In the genomic region with DNA sequence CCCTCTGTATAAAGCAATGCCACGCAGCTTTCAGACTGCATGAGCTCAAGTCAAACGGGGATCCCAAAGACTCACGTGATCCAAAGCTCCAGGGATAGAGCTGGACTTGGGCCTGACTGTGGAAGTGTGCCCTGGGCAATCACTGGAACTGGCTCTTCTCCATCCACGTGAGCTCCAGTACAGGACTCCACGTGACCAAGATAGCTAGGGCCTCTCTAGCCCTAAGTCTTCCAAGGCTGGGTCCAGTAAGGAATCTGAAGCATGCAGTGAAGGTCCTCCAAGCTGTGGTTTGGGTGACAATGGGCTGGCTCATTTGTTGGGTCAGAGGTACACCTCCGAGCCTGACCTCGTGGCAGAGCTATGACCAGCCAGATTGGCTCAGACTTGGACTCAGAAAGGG, we compare ENCODE assay signal across 16 mouse cellular contexts. TPM values are rescaled to one million over a fixed set of nuclear protein-coding genes. Genes with fewer than 3 reads are reported as not detected.
DNase-seq lines count a peak whose midpoint lies in the region; ATAC-seq and TF ChIP-seq lines count a peak whose summit lies in the region.
"Had no signal": no experiment of that assay in that cellular context is flagged by ENCODE, and none has a peak within 500 bp of the region (broad histone marks: within the 10 kb centered on the region; RNA-seq: fewer than 3 reads in every experiment).

No protein-coding gene starts in this region.

- no peak overlapping the region for H3K4me2 ChIP-seq in forebrain, embryonic 15.5 days (replicated peaks)
- no peak overlapping the region for H3K4me2 ChIP-seq in lung, postnatal 0 days (replicated peaks; ENCODE audit: low read depth, low read length)
- H3K4me2 ChIP-seq in heart, postnatal 0 days (ENCODE audit: low read depth, low read length), result no peak overlapping the region
- H3K4me2 ChIP-seq: embryonic facial prominence, embryonic 15.5 days; hindbrain, embryonic 13.5 days; liver, embryonic 13.5 days; neural tube, embryonic 15.5 days had no signal

- TF ChIP-seq POLR2A in lung, adult 2 months (IDR thresholded peaks at IDR 0.05; ENCODE audit: borderline replicate concordance, extremely low read depth, low read depth, low read length), result no peak

- 0 out of 2 replicates have a peak overlapping the region, but pooled peaks have one; percentile 15 for H3K27ac ChIP-seq in forebrain, embryonic 10.5 days
- H3K27ac ChIP-seq in forebrain, embryonic 15.5 days (replicated peaks), result no peak overlapping the region
- H3K27ac ChIP-seq in lung, postnatal 0 days (ENCODE audit: low read length), result no peak overlapping the region
- no peak overlapping the region for H3K27ac ChIP-seq in heart, postnatal 0 days (ENCODE audit: low read depth)
- H3K27ac ChIP-seq: embryonic facial prominence, embryonic 15.5 days; hindbrain, embryonic 13.5 days; layer of hippocampus, adult 2 months; liver, embryonic 13.5 days; neural tube, embryonic 15.5 days had no signal

- H3K4me3 ChIP-seq in forebrain, embryonic 10.5 days, result no peak overlapping the region
- H3K4me3 ChIP-seq in forebrain, embryonic 15.5 days, result no peak overlapping the region
- no peak overlapping the region for H3K4me3 ChIP-seq in lung, postnatal 0 days (ENCODE audit: low read depth, low read length)
- H3K4me3 ChIP-seq in lung, adult 2 months (replicated peaks; ENCODE audit: extremely low read depth, low read depth, low read length), result no peak overlapping the region
- no peak overlapping the region for H3K4me3 ChIP-seq in heart, postnatal 0 days (ENCODE audit: low read depth, low read length)
- H3K4me3 ChIP-seq: embryonic facial prominence, embryonic 15.5 days; hindbrain, embryonic 13.5 days; layer of hippocampus, adult 2 months; liver, embryonic 13.5 days; neural tube, embryonic 15.5 days had no signal

- H3K27me3 ChIP-seq in forebrain, embryonic 10.5 days (ENCODE audit: poor library complexity, severe bottlenecking), result peaks cover 6% of the 10 kb centered on the region; the same call in 1 of the 2 replicates
- H3K27me3 ChIP-seq in forebrain, embryonic 15.5 days, result peaks cover 4% of the 10 kb centered on the region; the same call in 1 of the 2 replicates
- H3K27me3 ChIP-seq in lung, postnatal 0 days (replicated peaks; ENCODE audit: insufficient read depth, low read length), result no peaks in the 10 kb centered on the region
- no peaks in the 10 kb centered on the region for H3K27me3 ChIP-seq in heart, postnatal 0 days (ENCODE audit: control insufficient read depth, insufficient read depth, low read length)
- H3K27me3 ChIP-seq: embryonic facial prominence, embryonic 15.5 days had no signal

- WGBS in forebrain, embryonic 10.5 days, result 89% methylated on average over 7 of the region's 7 CpGs
- 83% methylated on average over 7 of the region's 7 CpGs for WGBS in forebrain, embryonic 15.5 days
- WGBS in lung, postnatal 0 days, result 63% methylated on average over 7 of the region's 7 CpGs
- WGBS in lung, adult 2 months, result 61% methylated on average over 7 of the region's 7 CpGs
- 50% methylated on average over 7 of the region's 7 CpGs for WGBS in heart, postnatal 0 days

- no peaks in the 10 kb centered on the region for H3K36me3 ChIP-seq in forebrain, embryonic 10.5 days (replicated peaks)
- no peaks in the 10 kb centered on the region for H3K36me3 ChIP-seq in forebrain, embryonic 15.5 days
- H3K36me3 ChIP-seq in lung, postnatal 0 days (ENCODE audit: insufficient read depth, low read length), result no peaks in the 10 kb centered on the region
- no peaks in the 10 kb centered on the region for H3K36me3 ChIP-seq in heart, postnatal 0 days (replicated peaks; ENCODE audit: control insufficient read depth, insufficient read depth, low read length)
- H3K36me3 ChIP-seq: embryonic facial prominence, embryonic 15.5 days; hindbrain, embryonic 13.5 days; liver, embryonic 13.5 days; neural tube, embryonic 15.5 days had no signal

- no peak for DNase-seq in forebrain, embryonic 10.5 days (ENCODE audit: extremely low spot score, low spot score)
- DNase-seq in lung, postnatal 0 days (ENCODE audit: low spot score), result no peak
- no peak for DNase-seq in lung, adult 2 months
- no peak for DNase-seq in heart, postnatal 0 days (ENCODE audit: low spot score)
- DNase-seq in skeletal muscle tissue, adult 2 months (ENCODE audit: low read depth, low spot score), result peak; percentile 58
- DNase-seq in spleen, adult 18-20 months, result no peak
- DNase-seq: gastrocnemius, postnatal 36 days; liver, embryonic 13.5 days; thymus, adult 18-20 months had no signal

- no peak overlapping the region for H3K9ac ChIP-seq in forebrain, embryonic 15.5 days (replicated peaks)
- no peak overlapping the region for H3K9ac ChIP-seq in lung, postnatal 0 days (replicated peaks; ENCODE audit: low read depth)
- H3K9ac ChIP-seq in heart, postnatal 0 days (replicated peaks; ENCODE audit: low read depth, low read length), result no peak overlapping the region
- H3K9ac ChIP-seq: embryonic facial prominence, embryonic 15.5 days; hindbrain, embryonic 13.5 days; liver, embryonic 13.5 days; neural tube, embryonic 15.5 days had no signal

- H3K4me1 ChIP-seq in forebrain, embryonic 10.5 days, result no peaks in the 10 kb centered on the region
- no peaks in the 10 kb centered on the region for H3K4me1 ChIP-seq in forebrain, embryonic 15.5 days
- no peaks in the 10 kb centered on the region for H3K4me1 ChIP-seq in lung, postnatal 0 days (ENCODE audit: insufficient read depth, low read depth, low read length)
- no peaks in the 10 kb centered on the region for H3K4me1 ChIP-seq in lung, adult 2 months (ENCODE audit: control insufficient read depth, insufficient read depth, low read length)
- peaks cover 8% of the 10 kb centered on the region; the same call in 1 of the 2 replicates for H3K4me1 ChIP-seq in heart, postnatal 0 days (ENCODE audit: control insufficient read depth, insufficient read depth)
- H3K4me1 ChIP-seq: embryonic facial prominence, embryonic 15.5 days; liver, embryonic 13.5 days; neural tube, embryonic 15.5 days had no signal

- no peak for TF ChIP-seq EP300 in lung, postnatal 0 days (IDR thresholded peaks at IDR 0.05)
- TF ChIP-seq EP300 in heart, postnatal 0 days (IDR thresholded peaks at IDR 0.05; ENCODE audit: low read depth), result no peak

- TF ChIP-seq CTCF in lung, postnatal 0 days (IDR thresholded peaks at IDR 0.05), result no peak
- TF ChIP-seq CTCF in lung, adult 2 months (IDR thresholded peaks at IDR 0.05; ENCODE audit: insufficient read depth, low read length), result no peak
- TF ChIP-seq CTCF in heart, postnatal 0 days (IDR thresholded peaks at IDR 0.05; ENCODE audit: low read depth), result no peak

- ATAC-seq in forebrain, embryonic 15.5 days (replicated peaks), result no peak
- peak; percentile 44 for ATAC-seq in lung, postnatal 0 days
- peak; percentile 87 for ATAC-seq in heart, postnatal 0 days (ENCODE audit: insufficient read depth, low read depth)
- no peak for ATAC-seq in CD4-positive, CD25-positive, alpha-beta regulatory T cell, adult 4 months
- ATAC-seq: forebrain, embryonic 14.5 days had no signal

- H3K9me3 ChIP-seq in forebrain, embryonic 10.5 days, result no peaks in the 10 kb centered on the region
- H3K9me3 ChIP-seq in forebrain, embryonic 15.5 days, result no peaks in the 10 kb centered on the region
- no peaks in the 10 kb centered on the region for H3K9me3 ChIP-seq in lung, postnatal 0 days (ENCODE audit: low read length)
- H3K9me3 ChIP-seq in heart, postnatal 0 days (replicated peaks; ENCODE audit: control insufficient read depth, low read length), result no peaks in the 10 kb centered on the region
- H3K9me3 ChIP-seq: embryonic facial prominence, embryonic 15.5 days; hindbrain, embryonic 13.5 days; liver, embryonic 13.5 days; neural tube, embryonic 15.5 days had no signal

RNA-seq across cellular contexts. Expression of gene Maf, which starts 11.5 kb away (rescaled TPM):
- polyA plus RNA-seq in forebrain, embryonic 10.5 days (2016; fragmentation: Nextera tagmentation; extraction: Ambion mirVana), result 2.0 and 2.1 TPM in 2 replicates
- 4.8 and 5.8 TPM in 2 replicates for polyA plus RNA-seq in forebrain, embryonic 15.5 days (2015; fragmentation: Nextera tagmentation; extraction: Ambion mirVana)
- 11.7 and 14.4 TPM in 2 replicates for polyA plus RNA-seq in lung, postnatal 0 days (2015; fragmentation: Nextera tagmentation; extraction: Ambion mirVana)
- 8.2 and 9.0 TPM in 2 replicates for polyA plus RNA-seq in lung, adult 2 months (2012; rRNA removed)
- 4.5 and 4.7 TPM in 2 replicates for total RNA-seq in heart, postnatal 0 days (2014; rRNA removed; ENCODE audit: low replicate concordance)
- polyA plus RNA-seq in heart, postnatal 0 days (2015; fragmentation: Nextera tagmentation; extraction: Ambion mirVana), result 1.4 and 1.9 TPM in 2 replicates
- polyA plus RNA-seq in CD4-positive, CD25-positive, alpha-beta regulatory T cell, adult 4 months (2017; shearing (Covaris generic)), result 10 to 100 TPM; 71.6 to 83.8 TPM

Comparison
In these comparisons a context has a peak if more than half of its experiments do, and no peak if none do; other contexts are left out.
1. ATAC-seq: peak in lung, postnatal 0 days (single experiment) and heart, postnatal 0 days (single experiment); none in forebrain, embryonic 15.5 days (single experiment) and CD4-positive, CD25-positive, alpha-beta regulatory T cell, adult 4 months (single experiment).